Mouse (Mus musculus) stomach, postnatal 0 days (tissue): ENCODE data around the gene P2ry12.

Source experiments
- CTCF ChIP-seq: IDR thresholded peaks from 2 replicates; pipeline ENCODE4 v1.5.1; 2016; ENCODE audit warnings: antibody characterized with exemption, low read depth, mild to moderate bottlenecking, moderate library complexity
- EP300 ChIP-seq: optimal IDR thresholded peaks from 2 replicates; pipeline ENCODE3; 2016; ENCODE audit warnings: antibody characterized with exemption

DNA sequence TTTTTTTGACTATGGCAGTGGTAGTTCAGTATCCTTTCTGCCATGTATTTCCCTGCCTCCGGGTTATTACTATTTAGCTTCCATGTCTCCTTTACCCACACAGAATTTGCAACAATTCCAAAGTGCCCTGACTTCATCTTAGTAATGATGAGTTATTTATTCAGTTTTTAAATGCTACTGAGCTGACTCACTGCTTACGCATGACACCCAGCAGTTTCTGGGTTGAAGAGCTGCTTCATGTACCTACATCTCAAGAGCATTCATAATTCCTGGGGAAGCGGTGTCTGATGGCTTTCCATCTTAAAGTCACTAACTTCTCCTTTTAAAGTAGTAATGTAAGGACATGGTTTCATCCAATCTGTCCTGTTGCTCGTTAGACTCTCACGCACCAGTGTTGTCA lies 42.3 kb upstream of the P2ry12 start:
- TF ChIP-seq CTCF (no peak), EP300 (no peak)
